Mouse (Mus musculus) megakaryocyte, adult 5-6 weeks (primary cell): ENCODE results near the gene Chd5. TPM values are rescaled to one million over a fixed set of nuclear protein-coding genes. Genes with fewer than 3 reads are reported as not detected.

Source experiments
- ATAC-seq: 2 replicates; pipeline ENCODE4 v1.8.0; 2016; ENCODE audit warnings: mild to moderate bottlenecking, inconsistent platforms; ENCODE audit not compliant: poor library complexity, severe bottlenecking
- total RNA-seq, 2 experiments: library from RNA; stranded (forward) in 1 of 2; stranded (reverse) in 1 of 2; fragments of 153-499, 151-499 nt in 1 of 2; fragments of 221-1000, 200-1000 nt in 1 of 2; gene quantifications; 2 replicates each; pipeline versions ENCODE4 v1.2.3 to v1.2.4; 2015 to 2017

The Chd5 gene
- total RNA-seq (2015): not detected in 2 replicates
- total RNA-seq (2017): 0.07 and 0.16 TPM in 2 replicates

DNA sequence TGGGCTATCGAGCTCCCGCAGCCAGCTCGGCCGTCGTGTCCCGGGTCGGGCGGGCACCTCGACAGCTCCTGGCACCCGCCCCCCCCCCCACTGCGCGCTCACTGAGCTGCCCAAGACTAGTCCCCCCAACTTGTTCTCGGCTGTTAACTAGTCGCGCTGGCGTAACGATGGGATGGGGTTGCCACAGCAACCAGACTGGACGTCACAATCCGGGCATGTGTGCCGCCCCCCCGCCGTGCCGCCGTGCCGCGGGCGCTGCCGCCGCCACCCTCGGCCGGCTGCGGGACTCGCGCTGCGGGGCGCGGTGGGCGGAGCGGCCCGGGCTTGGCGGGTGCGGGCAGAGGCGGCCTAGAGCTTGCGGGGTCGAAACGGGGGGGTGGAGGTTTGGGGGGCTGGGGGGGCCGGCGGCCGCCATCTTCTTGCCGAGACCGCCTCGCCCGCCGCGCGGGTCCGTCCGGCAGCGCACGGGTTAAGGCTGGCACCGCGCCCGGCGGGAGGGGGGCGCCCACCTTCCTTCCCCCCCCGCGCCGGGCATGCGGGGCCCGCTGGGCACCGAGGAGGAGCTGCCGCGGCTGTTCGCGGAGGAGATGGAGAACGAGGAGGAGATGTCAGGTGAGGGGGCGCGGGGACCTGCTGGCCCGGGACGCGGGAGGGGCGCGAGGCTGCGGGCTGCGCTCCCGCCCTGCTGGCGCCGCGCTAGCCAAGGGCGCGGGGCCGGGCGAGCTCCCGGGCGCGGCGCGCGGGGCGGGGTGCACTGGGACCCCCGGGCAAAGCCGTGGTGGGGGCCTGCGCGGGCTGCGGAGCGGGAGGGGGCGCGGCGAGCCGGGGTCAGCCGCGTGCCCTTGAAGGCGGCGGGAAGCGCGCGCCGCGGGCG, at the start of gene Chd5:
Gene Chd5 (plus strand): TSS at position 233 of the 874 bp plus-strand sequence.
- ATAC-seq: no peak

- no peak for ATAC-seq
Measured at GRCm38 (mm10) chr4:152290385-152290784, 48.1 kb upstream of the Chd5 start.

DNA sequence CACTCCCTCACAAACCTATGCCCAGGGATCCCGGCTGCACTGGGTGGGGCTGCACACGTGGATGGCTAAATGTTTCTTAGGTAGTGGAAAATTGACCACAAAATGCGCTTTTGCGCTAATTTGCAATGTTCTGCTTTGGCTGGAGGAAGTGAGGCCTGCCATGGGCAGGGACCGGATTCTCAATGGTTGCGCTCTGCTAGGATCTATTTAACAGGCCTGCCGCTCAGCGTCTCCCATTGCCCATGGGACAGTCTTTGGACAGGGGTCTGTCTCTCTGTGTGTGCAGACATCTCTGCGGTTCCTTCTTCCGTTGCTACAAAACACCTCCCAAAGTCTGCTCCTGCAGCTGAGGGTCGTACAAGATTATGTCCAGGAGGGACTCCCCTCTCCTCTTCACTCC, 47.5 kb upstream of the Chd5 start:
- 0 out of 2 replicates have a peak, but pooled peaks have one; percentile 7 for ATAC-seq

DNA sequence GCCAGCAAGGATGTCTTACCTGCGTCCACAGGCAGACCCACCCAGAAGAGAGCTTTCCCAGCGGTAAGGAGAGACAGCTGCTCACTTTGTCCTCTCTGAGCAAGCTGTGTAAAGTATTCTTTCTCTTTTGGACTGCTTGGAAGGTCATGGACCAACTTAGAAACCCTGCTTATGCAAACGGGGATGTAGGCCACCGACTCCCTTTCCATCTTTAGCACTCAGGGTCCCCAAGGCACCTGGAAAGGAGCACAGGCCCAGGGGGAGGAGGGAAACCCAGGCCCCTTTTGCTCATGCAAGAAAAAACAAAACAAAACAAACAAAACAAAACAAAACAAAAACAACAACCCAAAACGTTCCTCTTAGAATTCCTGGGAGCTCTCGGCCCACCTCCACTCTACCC, 46.9 kb upstream of the Chd5 start, which contains the start of gene Hes3:
Gene Hes3 (minus strand): TSS at position 101 of the 400 bp plus-strand sequence.
- no peak for ATAC-seq

- no peak for ATAC-seq
Measured at GRCm38 (mm10) chr4:152292102-152292765, 46.2 kb upstream of the Chd5 start.

- ATAC-seq: no peak
Measured at GRCm38 (mm10) chr4:152294188-152294929, 44.1 kb upstream of the Chd5 start.

DNA sequence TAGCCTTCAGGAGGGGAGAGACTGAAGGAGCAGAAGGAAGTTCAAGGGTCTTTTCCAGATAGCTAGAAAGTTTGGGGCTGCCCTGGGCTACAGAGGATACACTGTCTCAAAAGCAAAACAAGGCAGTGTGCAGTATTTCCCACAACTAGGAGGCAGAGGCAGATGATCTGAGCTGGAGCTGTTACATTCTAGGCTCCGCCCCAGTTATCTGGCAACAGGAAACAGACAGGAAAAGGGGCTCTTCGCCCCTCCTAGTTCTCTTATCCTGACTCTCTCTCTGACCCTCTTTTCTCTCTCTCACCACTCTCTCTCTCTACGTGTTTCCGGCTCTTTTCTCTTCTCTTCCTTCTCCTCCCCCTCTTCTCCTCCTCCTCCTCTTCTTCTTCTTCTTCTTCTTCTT, 42.5 kb upstream of the Chd5 start:
- no peak for ATAC-seq

- ATAC-seq: no peak; the same call in 1 of the 2 replicates
Measured at GRCm38 (mm10) chr4:152296371-152296770, 42.1 kb upstream of the Chd5 start.

GRCm38 (mm10) chr4:152296874-152297861, 41.3 kb upstream of the Chd5 start, which contains the start of gene Icmt:
Gene Icmt (plus strand): TSS chr4:152297227.
- ATAC-seq: peak; percentile 89

- ATAC-seq: no peak
Measured at GRCm38 (mm10) chr4:152298836-152299235, 39.6 kb upstream of the Chd5 start.

- ATAC-seq: no peak
Measured at GRCm38 (mm10) chr4:152300375-152300774, 38.1 kb upstream of the Chd5 start.

DNA sequence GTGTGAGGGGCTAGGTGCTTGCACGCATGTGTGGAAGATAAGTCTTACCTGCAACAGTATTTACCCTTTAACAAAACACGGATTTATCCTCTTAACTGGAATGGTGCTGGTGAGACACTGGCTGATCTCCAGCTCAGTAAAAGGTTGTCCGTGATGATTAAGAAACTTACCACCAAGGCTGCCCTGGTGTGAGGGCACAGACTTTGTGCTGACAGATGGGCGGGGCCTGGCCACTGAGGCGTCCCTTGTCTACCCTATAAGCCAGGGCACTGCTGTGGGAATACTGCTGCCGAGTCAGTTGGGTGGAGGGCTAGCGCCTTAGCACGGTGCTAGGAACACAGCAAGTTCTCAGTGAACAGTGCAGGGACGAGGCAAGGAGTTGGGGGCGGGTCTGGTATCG, 36.4 kb upstream of the Chd5 start:
- ATAC-seq: no peak

DNA sequence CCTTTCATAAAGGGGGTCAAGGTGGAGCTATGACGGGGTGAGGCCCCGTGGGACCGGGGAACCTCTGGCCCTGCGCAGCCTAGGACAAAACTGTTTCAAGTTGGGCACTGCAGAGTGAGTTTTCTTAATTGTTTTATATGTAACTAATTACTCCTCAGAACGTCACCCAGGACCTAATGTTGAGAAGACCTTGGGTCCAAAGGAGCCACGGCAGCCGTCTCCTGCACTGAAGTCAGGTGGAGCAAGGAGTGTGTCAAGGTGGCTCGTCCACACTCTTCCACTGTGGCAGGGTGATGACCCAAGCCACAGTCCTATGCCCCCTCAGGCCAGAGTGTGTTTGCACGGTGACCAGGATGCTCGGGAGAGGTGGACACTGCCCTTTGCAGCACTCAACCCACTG, 35.3 kb upstream of the Chd5 start:
- no peak for ATAC-seq

DNA sequence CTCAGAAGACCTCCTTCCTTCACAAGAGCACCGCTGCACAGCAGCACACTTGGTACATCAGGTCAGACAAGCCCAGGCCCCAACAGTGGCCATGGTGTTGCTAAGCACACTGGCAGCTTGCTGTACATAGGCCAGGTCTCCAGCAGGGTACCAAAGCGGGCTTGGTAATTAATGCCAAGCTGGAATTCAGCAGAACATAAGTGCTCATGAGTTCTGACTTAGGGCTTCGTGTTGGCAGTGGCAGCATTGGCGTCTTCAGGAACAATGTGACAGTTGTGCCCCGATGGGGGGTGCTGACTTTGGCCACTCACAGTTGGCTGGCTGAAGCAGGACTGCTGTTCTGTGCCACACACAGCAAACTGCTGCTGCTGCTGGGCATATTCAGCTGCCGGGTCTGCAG, 33.8 kb upstream of the Chd5 start:
- ATAC-seq: no peak

GRCm38 (mm10) chr4:152305991-152306390, 32.5 kb upstream of the Chd5 start:
- ATAC-seq: no peak

DNA sequence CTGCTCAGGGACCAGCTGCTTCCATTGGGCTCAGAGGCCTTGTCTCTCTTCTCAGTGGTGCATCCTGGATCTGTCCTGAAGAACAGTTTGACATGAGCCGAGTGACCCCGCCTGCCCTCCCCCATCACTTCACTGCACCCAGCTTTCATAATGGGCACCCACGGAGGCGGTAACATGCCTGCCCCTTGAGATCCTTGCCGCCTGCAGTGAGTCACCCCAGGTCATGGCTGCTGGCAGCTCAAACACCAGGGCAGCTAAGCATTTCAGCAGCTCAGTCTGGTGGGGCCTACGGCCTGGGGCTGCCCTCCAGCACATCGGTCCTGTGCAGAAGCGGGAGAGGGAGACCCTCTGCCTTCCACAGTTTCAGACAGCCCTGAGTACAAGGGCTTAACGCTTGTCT, 30.9 kb upstream of the Chd5 start:
- ATAC-seq: no peak

- no peak for ATAC-seq
Measured at GRCm38 (mm10) chr4:152312186-152312585, 26.3 kb upstream of the Chd5 start.

DNA sequence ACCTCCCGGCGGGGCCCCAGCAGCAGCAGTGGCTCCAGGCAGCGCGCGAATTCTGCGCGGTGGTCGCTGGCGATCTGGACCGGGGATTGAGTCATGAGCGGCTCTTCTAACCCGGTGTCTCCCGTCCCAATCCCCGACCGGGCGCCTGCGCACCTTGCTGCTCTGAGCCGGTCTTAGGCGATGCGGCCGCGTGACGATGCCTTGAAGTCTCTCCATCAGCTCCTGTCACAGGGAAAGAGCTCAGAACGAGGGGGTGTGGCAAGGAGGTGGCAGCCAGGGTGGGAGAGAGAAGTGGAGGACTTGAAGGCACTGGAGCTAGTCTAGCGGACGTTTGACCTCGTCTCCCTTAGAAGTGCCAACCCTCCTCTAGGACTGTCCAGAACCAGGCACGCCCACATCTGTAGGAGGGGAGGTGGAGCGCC, 25.2 kb upstream of the Chd5 start:
- ATAC-seq: no peak

DNA sequence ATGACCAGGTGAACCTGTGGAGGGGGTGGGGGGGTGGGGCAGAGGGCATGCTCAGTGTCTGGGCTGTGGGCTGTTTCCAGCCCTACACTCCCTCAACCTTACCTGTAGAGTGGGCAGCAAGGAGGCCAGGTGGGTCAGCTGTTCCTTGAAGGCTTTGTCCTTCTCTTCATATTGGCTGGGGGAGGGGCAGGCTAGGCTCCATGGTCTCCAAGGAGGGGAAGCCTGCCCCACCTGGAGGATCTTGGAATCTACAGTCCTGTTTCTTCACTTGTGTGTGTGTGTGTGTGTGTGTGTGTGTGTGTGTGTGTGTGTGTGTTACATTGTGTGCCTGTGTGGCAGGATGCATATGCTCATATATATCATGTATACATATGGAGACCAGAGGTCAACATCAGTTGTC, 24.5 kb upstream of the Chd5 start:
- ATAC-seq: no peak
